Mouse (Mus musculus): ENCODE measurements at regions not wholly inside any gene's neighbourhood (a gene's known extent, or its start where the extent isn't known, plus 50 kb on each side); places are given as distances from the start of the nearest gene placed in this dataset.

GRCm38 (mm10) chr13:107088198-107088597 lies 66.3 kb upstream of the Kif2a start:
- no peak for DNase-seq (ENCODE audit: low spot score in 2 of 2)

DNA sequence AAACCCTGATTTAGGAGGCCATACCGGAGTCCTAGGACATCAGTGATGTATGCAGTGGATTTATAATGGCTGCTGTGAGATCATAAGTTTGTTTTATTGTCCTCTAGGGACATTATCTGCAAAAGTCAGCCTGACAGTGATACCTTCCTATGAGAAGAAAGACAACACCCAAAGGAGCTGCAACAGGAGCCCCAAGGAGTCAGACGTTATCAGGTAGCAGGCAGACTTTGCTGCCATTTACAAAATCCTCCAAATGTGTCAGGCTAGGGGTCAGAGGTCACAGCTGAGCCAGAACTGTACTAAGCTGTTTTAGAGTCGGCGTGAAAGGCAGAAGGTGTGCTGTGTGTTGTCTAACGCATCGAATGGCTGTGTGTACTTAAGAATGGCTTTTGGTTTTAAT lies 65.4 kb upstream of the Kif2a start:
- DNase-seq (ENCODE audit: low spot score in 2 of 2): no peak

DNA sequence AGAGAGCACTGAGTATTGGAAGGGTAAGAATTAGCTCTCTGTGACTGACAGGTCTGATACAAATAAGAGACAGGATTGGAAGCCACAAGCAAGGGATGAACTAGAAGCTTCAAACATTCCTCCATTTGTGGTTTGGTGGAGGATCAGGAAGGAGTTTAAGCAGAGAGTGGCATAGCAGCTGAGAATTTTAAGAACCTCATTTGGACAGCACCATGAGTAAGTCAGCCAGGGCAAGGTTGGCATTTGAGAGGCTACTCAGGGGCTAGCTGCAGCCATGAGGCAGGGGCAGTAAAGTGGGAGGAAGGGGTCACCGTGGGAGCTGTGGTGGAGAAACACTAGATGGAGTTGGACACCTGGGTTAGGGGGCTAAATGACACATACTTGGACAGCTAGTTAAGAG lies 56.2 kb upstream of the Kif2a start:
- DNase-seq (ENCODE audit: low spot score in 2 of 2): no peak

DNA sequence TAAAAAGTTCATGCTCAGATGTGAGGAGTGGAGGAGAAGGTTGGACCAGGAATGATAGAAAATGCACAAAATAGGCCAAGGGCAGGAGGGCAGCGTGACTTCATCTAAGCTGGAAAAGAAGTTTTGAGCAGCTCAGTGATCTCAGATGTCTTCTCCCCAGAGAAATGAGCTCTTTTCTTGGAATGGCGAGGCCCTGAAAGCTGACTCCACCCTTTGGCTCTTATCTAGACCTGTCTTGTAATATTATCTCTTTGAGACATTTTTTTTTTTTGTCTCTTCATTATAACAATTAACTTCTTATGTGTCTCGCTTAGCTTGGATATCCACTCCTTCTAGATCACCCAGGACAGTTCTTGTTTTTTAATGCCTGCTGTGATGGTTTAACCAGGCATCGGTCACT lies 53.0 kb upstream of the Kif2a start:
- DNase-seq (ENCODE audit: low spot score in 2 of 2): no peak

GRCm38 (mm10) chr13:107073039-107073620 lies 51.2 kb upstream of the Kif2a start:
- DNase-seq (ENCODE audit: low spot score in 2 of 2): no peak

- no peak for DNase-seq (ENCODE audit: low spot score in 2 of 2)
Measured at GRCm38 (mm10) chr13:107072345-107073038, 50.6 kb upstream of the Kif2a start.

Data from spleen, postnatal 36 days (tissue).